Mouse (Mus musculus) gastrocnemius, adult 2 months (tissue): Measurements from ENCODE around the gene Tomm20. TPM values are rescaled to one million over a fixed set of nuclear protein-coding genes. Genes with fewer than 3 reads are reported as not detected.

Experiments used
- DNase-seq: peaks from one replicate; pipeline ENCODE4 v3.0.0; 2022
- H3K27ac ChIP-seq: fragments of 200-600 bp; 2 replicates; pipeline ENCODE4 v1.8.1; 2022; ENCODE audit warnings: mild to moderate bottlenecking
- H3K4me3 ChIP-seq: fragments of 200-600 bp; 2 replicates; pipeline ENCODE4 v1.8.1; 2022; ENCODE audit warnings: mild to moderate bottlenecking, moderate library complexity
- CTCF ChIP-seq: fragments of 200-600 bp; IDR thresholded peaks from 2 replicates; pipeline ENCODE4 v1.8.1; 2022; ENCODE audit warnings: antibody characterized with exemption, mild to moderate bottlenecking, moderate library complexity
- intact Hi-C: fragments of 180-260 bp; cut with DNase I; formaldehyde crosslinking; loops from one replicate; pipeline ENCODE4 v1.15.1; 2025
- total RNA-seq, 2 experiments: library from RNA; stranded (reverse); gene quantifications; 2 replicates each; pipeline ENCODE4 v1.2.3; 2021

Tomm20 gene
- total RNA-seq, 2 experiments from 2014 or later = 92.0 to 104 TPM

DNA sequence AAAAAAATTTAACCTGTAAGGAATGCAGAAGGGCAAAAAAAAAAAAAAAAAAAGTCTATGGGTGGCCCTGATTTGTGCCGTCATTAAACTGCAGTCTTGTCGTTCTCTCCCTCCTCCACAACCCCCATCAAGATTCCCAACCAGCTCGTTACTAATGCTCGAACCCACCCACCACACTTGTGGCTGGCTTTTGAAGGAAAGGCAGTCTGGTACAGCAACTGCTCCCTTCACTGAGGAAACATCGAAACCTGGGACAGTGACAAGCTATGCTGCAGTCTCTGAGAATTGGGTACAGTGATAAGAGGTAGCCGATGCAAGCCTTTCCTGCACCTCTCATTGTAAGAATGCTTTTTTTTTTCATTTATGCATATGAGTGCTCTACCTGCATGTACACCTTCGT lies 800 bp upstream of the Tomm20 start:
- intact Hi-C loops = no loop called here
- H3K4me3 ChIP-seq = peak overlapping the region; percentile 93
- no peak for TF ChIP-seq CTCF
- H3K27ac ChIP-seq = peak overlapping the region; percentile 95
- no peak for DNase-seq

DNA sequence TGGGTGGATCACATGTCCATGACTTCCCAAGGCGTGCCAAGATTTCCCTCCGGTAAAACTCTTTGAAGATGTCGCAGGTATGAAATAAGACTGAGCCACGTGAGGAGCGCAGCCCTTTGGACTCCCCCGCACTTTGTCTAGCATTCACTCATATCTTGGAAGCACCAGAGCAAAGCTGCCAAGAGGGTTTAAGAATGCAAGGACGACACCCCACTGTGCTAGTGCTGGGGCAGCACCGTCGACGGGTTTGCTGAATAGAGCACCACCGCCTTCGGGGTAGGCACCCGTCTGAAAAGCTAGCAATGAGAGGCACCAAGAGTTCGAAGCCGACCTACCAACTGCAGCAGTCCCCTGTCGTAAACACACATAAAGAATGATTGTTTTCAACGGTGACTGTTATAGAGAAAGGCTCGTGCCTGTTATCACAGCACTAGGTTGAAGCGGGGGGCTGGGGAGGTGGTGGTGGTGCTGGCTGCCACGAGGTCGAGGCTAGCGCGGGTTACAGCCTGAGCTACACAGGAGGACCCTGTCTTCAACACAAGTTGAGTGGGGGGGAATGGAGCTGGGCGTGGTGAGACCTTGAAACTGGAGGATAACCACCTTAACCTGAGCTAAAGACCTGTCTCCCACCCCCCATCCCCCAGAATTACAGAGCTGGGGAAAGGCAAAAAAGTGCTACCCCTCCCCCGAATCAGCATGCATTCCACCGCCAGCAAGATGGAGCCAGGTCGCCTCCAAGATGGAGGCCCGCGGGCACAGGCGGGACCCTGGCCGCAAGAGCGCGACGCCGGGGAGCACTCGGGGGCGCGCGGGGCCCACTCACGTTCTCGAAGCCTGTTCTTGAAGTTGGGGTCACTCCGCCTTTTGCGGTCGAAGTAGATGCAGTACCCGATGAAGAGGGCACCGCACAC lies 608 bp downstream of the Tomm20 start:
- Histone ChIP-seq H3K4me3 (peak overlapping the region; percentile 93), H3K27ac (peak overlapping the region; percentile 95)
- TF ChIP-seq CTCF = no peak
- peak; percentile 31 for DNase-seq
- intact Hi-C loops = no loop called here

DNA sequence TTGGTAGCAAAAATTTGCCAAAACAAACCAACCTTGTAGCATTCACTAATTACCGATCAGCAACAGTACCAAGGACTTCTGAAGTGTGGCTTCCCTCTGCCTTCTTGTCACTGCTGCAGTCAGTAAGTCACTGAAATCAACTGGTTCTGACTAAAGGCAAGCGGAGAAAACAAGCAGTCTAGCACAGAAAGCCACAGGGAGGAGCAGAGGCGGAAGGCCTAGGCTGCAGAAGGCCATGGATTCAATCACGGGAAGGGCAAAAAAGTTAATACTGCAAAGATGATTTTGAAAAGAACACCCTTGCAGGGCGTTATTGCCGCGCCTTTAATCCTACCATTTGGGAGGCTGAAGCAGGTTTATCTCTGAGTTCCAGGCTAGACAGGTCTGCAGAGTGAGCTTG lies 2.1 kb downstream of the Tomm20 start:
- H3K27ac ChIP-seq = peak overlapping the region; percentile 31
- intact Hi-C loops = no loop called here
- H3K4me3 ChIP-seq = peak overlapping the region; percentile 93
- no peak for TF ChIP-seq CTCF
- DNase-seq = no peak

DNA sequence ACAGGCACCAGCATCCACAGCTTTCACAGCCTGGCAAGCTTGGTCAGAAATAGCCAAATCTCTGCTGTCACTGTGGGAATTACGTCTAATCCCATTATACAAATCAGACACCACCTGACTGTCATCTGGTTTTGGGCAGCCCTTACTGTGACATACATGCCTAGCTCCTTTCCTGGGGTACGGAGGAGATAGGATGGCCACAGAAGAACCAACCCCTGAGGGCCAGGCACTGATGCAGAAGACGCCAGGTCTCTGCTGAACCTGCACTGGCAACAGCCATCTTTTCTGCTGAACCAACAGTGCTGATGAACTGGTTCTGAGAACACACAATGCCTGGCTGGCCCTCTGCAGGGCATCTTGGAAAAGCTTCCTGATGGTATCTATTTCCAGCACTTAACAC lies 8.3 kb downstream of the Tomm20 start:
- H3K4me3 ChIP-seq = no peak overlapping the region
- DNase-seq = no peak
- intact Hi-C loops = no loop called here
- no peak for TF ChIP-seq CTCF
- H3K27ac ChIP-seq = no peak overlapping the region; the same call in 1 of the 2 replicates

DNA sequence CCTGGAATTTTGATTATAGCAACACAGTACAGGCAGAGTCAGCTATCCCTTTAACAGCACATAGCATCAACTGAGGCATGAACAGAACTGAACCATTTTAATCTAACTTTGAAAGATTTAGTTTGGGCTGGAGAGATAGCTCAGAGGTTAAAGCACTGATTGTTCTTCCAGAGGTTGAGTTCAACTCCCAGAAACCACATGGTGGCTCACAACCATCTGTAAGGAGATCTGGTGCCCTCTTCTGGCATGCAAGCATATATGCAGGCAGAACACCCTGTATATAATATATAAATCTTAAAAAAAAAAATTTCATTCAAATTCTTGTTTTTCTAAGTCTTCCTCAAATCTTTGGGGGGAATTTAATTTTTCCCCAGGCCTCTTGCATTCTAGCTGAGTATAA lies 9.7 kb downstream of the Tomm20 start:
- DNase-seq = no peak
- intact Hi-C loops = no loop called here
- Histone ChIP-seq H3K27ac (peak overlapping the region; percentile 13; the same call in 1 of the 2 replicates), H3K4me3 (no peak overlapping the region)
- TF ChIP-seq CTCF = peak; percentile 73

DNA sequence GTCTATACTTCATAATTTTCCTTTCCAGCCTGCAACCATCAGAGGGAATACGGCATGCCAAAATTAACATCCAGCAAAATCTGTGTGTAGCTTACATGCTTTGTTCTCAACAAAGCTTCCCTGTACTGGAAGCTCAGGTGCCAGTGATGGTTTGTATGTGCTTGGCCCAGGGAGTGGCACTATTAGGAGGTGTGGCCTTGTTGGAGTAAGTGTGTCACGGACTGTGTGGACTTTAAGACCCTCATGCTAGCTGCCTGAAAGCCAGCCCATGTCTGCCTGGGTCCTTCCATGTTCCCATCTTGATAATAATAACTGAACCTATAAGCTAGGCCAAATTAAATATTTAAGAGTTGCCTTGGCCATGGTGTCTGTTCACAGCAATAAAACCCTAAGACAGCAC lies 10.3 kb downstream of the Tomm20 start:
- no peak for TF ChIP-seq CTCF
- no peak overlapping the region for H3K4me3 ChIP-seq
- intact Hi-C loops = no loop called here
- peak overlapping the region; percentile 13; the same call in 1 of the 2 replicates for H3K27ac ChIP-seq
- no peak for DNase-seq

DNA sequence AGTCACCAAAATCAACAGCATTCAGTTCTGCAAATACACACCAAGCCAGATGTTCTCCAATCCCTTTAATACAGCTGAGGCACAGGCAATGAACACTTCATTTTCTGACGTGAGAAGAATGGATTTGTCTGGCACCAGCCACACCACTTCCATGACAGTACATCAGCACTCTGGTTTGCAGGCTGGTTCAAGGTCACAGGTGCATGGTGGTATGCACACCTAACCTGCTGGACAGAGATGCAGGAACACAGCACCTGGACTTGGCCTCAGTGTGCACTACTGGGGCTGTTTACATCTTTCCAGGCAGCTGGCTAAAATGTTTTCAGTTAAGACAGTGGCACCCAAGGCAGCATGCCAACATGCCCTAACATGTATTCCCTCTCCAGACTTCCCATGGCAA lies 13.0 kb downstream of the Tomm20 start:
- Histone ChIP-seq H3K4me3 (no peak overlapping the region), H3K27ac (peak overlapping the region; percentile 53)
- DNase-seq = no peak
- intact Hi-C loops = no loop called here
- no peak for TF ChIP-seq CTCF

DNA sequence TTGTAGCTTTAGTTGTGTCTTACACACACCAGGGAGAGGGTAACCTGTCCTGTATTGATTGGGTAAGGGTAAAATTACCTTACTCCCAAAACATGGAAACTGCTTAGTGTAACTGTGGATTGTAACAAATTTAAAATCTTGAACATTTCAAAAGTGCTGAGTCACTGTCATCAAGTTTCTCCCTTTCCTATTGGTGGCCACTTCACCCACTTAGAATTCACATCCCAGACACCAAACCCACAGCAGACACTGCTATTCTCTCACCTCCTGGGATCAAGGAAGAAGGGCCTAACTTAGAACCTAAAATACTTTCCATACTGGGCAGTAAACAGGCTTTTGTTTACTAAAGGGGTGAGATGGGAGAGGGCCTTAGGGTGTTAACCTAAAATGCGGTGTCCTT lies 13.4 kb downstream of the Tomm20 start:
- no peak for TF ChIP-seq CTCF
- H3K4me3 ChIP-seq = no peak overlapping the region
- peak overlapping the region; percentile 53 for H3K27ac ChIP-seq
- DNase-seq = no peak
- intact Hi-C loops = no loop called here

DNA sequence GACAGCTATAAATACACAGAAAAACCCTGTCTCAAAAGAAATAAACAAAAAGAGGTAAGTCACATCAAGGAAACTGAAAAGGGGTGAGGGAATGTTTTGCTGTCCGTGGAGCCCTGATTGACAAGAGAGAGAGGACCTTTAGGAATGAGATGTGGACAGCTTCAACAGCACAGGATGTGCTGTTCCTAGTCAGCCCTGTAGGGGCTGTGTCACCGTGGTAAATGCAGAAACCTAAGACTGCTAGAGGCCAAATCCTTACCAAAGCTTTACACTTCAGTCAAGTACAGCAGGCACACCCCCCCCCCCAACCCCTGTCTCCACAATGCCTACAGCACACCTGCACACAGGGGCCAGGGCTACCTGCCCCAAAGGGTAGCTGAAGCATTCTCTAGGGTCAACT lies 13.9 kb downstream of the Tomm20 start:
- Histone ChIP-seq H3K27ac (peak overlapping the region; percentile 53), H3K4me3 (no peak overlapping the region)
- peak; percentile 38 for TF ChIP-seq CTCF
- intact Hi-C loops = no loop called here
- no peak for DNase-seq

DNA sequence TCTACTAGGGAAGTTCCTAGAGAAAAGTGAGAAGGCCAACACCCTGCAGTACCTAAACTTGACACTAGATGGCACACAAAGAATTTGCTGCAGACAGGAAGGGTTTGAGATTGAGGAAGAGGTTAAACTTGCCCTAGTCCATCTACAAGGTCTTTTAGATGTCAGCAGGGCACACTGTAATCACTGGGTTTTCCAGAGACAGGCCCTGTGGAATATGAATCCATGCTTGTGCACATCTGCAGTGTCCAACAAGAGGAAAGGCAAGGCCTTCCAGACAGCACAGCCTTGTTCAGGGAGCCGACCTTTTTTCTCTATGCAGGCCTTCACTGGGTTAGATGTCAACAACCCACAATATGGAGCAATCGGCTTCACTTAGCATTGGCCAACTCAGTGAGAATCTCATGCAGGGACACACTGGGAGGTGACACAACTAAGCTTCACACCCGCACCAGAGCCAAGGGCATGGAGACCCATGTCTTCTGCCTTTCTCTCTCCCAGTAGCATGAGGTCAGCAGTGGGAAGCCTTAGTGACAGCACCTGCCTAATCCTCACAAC lies 16.0 kb downstream of the Tomm20 start:
- intact Hi-C loops = loop anchor here (1.0 kb wide), 1 partner anchor 46 kb away; no protein-coding TSS in a partner anchor
- peak overlapping the region; percentile 55 for H3K27ac ChIP-seq
- TF ChIP-seq CTCF = peak; percentile 93

DNA sequence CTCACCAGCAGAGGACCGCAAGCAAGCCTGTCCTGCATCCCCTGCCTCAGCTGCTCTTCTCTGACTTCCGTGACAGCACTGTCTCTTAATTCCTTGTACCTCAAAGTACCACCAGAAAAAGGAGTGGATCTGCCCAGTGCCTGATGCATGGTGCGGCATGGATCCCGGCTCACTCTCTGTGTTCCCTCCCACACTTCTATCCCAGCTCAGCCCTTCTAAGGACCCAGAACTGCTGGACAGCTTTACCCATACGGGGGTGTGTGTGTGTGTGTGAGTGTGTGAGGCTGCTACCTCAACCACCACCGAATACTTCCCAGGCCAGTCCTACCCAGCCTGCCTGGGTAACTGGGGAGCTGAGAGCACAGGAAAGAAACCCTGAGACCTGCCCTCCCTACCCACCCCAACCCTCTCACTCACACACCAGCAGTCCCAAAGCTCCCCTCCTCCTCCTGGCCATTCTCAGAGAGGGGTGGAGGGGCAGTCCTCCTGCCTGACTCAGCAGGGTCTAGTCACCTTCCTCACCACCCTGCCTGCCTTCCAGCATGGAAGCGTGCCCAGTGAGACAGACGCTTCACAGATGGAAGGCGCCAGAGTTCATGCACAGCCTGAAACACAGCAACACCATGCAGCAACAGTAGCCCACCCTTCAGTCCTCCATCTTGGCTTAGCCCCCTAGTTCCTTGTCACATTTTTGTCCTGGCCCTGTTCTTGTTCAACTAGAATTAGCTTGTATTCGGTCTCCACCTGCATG lies 16.7 kb downstream of the Tomm20 start:
- intact Hi-C loops = loop anchor here (1.0 kb wide), 1 partner anchor 46 kb away; no protein-coding TSS in a partner anchor
- DNase-seq = no peak
- Histone ChIP-seq H3K4me3 (no peak overlapping the region), H3K27ac (peak overlapping the region; percentile 31; the same call in 1 of the 2 replicates)
- no peak for TF ChIP-seq CTCF

More for the DNA sequence above, 16.0 kb downstream of the Tomm20 start:
- peak; percentile 65 for DNase-seq
- no peak overlapping the region for H3K4me3 ChIP-seq

DNA sequence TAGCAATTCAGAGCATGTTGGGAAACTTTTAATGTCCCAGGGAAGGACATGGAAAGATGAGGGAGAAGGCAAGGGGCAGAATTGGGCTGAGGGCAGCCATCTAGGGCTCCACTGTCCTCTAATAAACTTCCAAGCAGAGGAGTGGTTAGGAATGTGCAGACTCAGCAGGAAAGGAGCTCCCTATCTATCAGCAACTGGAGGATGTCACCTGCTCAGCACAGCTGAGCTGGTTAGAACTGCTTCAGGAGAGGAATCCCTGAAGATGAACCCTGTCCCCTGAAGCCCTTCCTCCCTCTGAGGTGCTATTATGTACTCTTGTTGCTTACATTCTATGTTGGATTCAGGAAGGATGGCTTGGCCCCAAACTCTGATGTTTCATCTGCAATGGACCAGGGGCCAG lies 17.6 kb downstream of the Tomm20 start:
- DNase-seq = no peak
- H3K4me3 ChIP-seq = no peak overlapping the region
- no peak for TF ChIP-seq CTCF
- intact Hi-C loops = no loop called here
- H3K27ac ChIP-seq = no peak overlapping the region

DNA sequence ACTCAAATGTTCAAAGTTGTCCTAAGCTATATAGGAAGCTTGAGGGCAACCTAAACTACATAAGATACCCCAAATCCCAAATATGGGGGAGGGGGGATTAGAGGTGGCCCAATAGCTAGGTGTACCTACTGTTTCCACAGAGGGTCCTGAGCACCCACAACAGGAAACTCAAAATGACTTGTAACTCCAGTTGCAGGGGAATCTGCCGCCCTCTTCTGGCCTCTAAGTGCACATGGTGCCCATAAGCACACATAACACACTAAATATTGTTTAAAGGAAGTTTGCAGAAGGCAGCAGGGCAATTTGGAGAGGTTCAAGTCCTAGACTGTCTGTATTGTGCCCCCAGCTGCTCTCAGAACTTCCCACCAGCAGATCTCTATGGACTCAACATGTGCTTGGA lies 18.6 kb downstream of the Tomm20 start:
- Histone ChIP-seq H3K27ac (no peak overlapping the region), H3K4me3 (no peak overlapping the region)
- intact Hi-C loops = no loop called here
- peak; percentile 53 for TF ChIP-seq CTCF
- DNase-seq = no peak
